Mouse (Mus musculus) small intestine, adult 2 months (tissue): ENCODE data around the gene Pde6h.

Source experiments
- CTCF ChIP-seq: fragments of 200-500 bp; IDR thresholded peaks from 2 replicates; pipeline ENCODE4 v1.5.1; 2012; ENCODE audit warnings: low read depth, mild to moderate bottlenecking, control low read depth, inconsistent platforms, low read length, moderate library complexity, mixed read lengths; ENCODE audit not compliant: insufficient replicate concordance, insufficient read length; ENCODE audit errors: extremely low read depth
- POLR2A ChIP-seq: fragments of 200-500 bp; IDR thresholded peaks from 2 replicates; pipeline ENCODE4 v1.6.1; 2012; ENCODE audit warnings: low read depth, mild to moderate bottlenecking, control low read depth, inconsistent platforms, low read length, moderate library complexity

DNA sequence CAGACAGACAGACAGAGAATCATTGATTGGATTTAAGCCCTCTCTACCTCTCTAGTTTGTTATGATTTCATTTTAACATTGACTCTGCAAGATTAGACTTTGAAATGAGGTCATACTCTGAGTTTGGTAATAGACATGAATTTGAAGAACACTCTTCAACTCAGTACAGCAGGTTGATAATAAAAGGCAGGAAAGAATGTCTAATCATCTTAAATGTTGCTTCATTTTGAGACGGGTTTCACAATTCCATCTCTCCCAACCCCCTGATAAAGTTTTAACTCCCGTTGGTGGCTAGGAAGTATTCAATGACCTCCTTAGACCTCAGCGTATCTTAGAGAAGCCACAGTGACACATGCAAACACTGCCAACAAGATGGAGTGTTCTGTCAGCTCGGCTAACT is 69.9 kb downstream of the Pde6h start:
- TF ChIP-seq CTCF (no peak), POLR2A (no peak)
